Mouse (Mus musculus): ENCODE results near the gene Gpr160.

DNA sequence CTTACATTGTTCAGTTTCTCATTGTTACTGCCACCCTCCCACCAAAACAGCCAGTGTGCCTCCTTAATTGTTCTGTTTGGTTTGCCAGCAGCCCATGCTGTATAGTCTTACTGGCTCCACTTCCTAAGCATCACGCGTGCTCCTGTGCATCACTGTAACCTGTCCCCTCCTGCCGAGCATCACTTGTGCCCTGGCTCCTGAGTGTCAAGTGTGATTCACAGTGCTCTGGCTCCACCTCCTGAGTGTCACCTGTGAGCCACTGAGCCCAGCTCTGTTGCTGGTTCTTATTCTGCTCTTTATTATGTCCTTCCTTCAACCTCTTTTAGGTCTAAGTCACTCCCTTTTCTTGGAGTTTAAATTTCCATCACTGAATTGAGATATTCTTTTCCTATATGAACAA, 31.7 kb downstream of the Gpr160 start:
- TF ChIP-seq CTCF (IDR thresholded peaks at IDR 0.05; ENCODE audit: low read depth) = no peak
- no peak for TF ChIP-seq EP300 (IDR thresholded peaks at IDR 0.05; ENCODE audit: low read depth)

Measured in heart, postnatal 0 days (tissue).